Mouse (Mus musculus): ENCODE results near the gene Brap.
"Not testable (repeated sequence)": the region's sequence is repeated elsewhere in the genome, so short reads cannot be mapped to it uniquely, and the experiment has no call there.

- TF ChIP-seq CTCF (IDR thresholded peaks at IDR 0.05; ENCODE audit: borderline replicate concordance, extremely low read depth, insufficient read depth, insufficient read length); POLR2A (IDR thresholded peaks at IDR 0.05; ENCODE audit: borderline replicate concordance, extremely low read depth, insufficient read depth, insufficient read length, poor library complexity, severe bottlenecking): not testable (repeated sequence)
Observed at GRCm38 (mm10) chr5:121657656-121658055, 2.7 kb upstream of the Brap start.
